Mouse (Mus musculus): ENCODE data around the gene Trim11. TPM values are rescaled to one million over a fixed set of nuclear protein-coding genes. Genes with fewer than 3 reads are reported as not detected.

Trim11 gene
- total RNA-seq, 2 experiments from 2014 or later = 22.5 to 25.4 TPM

DNA sequence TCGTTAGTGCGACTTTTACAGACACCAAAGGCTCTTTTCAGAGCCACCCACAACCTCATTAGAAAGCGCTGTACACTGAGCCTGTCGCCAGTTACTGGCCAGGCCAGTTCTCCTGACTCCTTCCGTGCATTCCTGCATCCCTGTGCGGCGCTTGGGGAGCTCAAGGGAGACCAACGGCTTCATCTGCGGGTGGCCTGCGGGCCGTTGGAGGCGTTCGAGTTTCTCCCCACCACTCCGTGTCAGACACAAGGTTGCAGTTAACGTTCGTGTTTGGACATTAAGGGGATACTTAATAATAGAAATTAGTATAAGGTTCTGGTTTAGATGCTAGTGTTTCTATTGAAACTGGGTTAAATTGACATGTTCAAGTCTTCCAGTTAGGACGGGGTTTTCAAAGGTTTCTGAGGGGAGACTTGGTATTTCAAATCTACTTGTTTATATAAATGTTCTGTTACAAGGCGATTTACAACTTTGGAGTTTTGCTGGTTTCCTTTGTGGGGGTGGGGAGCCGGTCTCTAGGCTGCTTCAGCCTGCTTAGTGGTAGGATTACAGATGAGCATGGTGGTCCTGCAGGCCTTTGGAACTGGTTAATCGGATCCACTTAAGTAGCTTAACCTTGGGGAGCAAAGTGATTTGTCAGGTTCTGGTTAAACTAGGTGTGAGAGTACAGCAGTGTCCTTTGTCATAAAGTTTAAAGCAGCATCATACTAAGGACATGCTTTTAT lies 22.6 kb upstream of the Trim11 start:
- no peak for DNase-seq (ENCODE audit: low spot score in 2 of 2)

DNA sequence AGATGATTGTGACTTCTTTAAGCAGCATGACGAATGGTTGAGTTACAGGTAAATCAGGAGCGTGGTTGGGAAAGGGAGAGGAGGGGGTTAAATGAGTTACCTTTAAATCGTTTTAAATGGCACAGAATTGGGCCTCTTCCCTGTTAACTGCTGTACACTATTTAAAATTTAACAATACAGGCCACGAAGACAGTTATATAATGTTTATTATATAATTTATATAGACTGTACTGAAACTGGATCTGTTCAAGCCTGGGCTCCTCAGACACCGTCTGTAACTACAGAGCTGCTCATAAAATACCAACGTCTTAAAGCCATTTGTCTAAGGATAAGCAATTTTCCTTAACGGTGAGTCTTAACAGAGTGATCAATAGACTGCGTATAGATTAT lies 22.0 kb upstream of the Trim11 start:
- no peak for DNase-seq (ENCODE audit: low spot score in 2 of 2)

DNA sequence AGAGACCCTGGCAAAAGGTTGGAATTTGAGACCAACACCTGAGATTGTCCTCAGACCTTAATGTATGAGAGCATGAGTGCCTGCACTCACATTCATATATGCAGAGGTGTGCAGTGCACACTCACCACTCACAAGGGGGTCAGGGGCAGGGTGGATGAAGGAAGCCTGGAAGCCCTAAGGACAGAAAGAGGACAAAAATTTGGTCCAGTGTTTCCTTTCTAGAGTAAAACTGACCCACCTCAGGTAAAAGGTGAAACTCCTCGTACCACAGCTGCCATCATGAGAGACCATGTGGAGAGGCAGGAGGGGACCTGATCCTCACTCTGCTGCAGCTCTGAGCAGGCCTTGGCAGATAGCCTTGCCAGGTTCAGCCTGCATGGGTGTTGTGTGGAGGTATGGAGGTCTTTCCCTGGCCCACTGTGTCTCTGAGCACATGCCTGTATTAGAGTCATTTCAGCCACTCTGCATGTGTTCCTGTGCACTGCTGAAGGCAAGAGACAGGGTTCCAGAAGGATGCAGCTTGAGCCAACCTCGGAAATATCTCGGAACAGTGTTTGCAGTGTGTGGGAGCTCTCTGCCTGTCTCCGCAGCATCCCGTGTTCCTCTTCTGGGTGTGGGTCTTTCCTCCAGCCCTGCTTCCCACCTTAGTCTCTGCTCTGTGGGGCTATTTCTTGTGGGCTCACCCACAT lies 20.5 kb upstream of the Trim11 start:
- DNase-seq (ENCODE audit: low spot score in 2 of 2) = no peak

DNA sequence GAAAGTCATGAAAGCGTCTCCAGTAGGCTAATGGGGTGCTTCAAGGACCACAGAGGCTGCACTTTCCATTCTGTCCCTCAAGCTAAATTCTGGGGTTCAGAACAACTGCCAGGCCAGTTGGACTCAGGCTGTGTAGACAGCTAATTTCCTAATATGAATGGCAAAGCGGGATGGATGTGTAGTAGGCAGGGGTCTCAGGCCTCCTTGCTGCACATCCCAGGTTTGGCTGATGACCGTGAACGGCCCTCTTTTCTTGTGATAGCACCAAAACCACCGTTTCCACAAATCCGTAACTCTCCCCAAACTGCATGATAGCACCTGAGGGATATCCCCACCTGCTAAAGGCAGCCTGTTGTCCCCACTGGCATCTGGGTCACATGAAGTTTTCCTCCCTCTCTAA lies 19.4 kb upstream of the Trim11 start:
- no peak for DNase-seq (ENCODE audit: low spot score in 2 of 2)

DNA sequence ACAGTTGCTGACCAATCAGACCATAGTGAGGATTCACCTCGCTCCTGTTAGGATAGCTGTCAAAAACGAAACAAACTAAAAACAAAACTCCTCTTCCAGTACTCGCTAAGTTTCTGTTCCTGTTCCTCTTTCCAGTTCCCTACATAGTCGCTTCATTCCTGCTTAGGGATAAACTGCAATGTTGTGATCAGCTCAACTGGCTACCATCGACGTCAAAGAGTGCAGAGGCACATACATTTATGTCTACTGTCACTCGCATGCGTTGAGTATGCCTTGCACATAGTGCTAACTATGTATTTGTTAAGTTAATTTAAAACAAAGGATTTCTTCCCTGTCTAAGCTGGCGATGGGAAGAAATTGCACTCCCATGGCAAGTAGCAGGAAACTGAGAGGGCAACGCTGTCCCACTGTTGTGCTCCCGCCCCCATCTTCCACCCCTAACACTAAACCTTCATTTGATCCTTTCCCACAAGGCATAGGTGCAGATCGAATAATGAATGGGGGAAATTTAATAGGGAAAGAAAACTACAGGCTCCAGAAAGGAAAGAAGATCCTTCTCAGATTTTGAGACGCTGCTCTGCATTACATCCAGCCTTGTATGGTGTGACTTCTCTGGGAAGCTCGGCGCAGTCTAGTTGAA lies 18.6 kb upstream of the Trim11 start:
- no peak for DNase-seq (ENCODE audit: low spot score in 2 of 2)

DNA sequence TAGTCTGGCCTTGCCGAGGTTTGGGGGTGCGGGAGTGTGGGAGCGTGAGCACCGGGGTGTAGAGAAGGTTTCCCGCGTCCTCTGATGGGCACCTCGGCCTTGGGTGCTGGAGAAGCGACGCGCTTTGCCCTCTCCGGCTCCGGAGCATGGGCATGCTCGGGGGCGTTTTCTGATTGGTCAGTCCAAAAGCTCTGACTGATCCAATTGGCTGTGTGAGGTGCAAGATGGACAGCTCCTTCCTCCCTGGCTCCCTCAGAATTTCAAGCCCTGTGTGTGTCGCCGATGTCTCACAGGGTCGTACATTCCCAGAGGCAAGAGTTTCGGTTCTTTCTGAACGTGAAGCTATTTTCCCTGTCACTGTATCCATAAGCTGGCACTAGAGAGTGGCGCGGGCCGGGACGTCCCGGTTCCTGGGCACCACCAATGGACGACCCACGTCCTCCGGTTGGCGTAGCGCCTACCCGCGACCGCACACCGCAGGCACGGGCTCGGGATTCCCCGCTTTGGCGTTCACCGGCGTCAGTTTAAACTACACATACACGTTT lies 17.9 kb upstream of the Trim11 start:
- DNase-seq (ENCODE audit: low spot score in 2 of 2) = peak; percentile 72 to 83

DNA sequence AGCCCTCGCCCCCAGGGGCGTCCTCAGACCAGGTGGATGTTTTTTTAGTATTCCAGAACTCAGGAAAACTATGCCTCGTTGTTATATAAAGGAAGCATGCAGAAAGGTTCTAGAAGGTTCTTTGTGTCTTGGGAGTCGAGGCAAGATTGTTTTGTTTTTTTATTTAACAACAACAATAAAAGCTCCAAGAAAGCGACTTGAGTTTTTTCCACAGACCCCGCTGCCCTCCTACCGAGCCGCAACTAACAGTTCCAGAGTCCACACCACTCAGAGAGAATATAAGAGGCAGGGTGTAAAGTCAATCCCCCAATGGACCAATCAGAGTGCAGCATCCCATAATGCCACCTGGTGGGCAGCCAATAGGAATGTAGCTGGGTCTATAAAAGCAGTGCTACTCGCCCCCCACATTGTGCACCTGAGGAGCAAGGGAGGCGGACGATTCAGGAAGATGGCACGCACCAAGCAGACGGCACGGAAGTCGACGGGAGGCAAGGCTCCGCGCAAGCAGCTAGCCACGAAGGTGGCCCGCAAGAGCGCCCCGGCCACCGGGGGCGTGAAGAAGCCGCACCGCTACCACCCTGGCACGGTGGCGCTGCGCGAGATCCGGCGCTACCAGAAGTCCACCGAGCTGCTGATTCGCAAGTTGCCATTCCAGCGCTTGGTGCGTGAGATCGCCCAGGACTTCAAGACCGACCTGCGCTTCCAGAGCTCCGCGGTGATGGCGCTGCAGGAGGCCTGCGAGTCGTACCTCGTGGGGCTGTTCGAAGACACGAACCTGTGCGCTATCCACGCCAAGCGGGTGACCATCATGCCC lies 16.3 kb upstream of the Trim11 start:
- no peak for DNase-seq (ENCODE audit: low spot score in 2 of 2)

DNA sequence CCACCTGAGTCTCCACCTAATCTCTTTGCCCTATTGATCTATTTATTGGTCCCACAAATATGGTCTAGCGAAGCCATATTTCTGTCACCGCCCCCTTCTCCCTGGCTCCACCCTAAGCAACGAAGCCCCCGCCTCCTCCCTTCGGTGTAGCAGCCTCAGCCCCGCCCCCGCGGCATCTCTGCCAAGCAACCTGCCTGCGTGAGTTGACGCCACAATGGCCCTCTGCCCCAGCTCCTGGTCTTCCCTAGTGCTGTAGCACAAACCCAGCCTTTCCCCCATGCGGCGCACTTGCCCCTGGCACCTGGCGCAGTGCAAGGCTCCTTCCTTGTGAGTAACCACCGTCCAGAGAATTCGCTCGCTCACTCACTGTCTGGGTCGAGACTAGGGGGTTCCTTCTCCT lies 14.3 kb upstream of the Trim11 start:
- no peak for DNase-seq (ENCODE audit: low spot score in 2 of 2)

DNA sequence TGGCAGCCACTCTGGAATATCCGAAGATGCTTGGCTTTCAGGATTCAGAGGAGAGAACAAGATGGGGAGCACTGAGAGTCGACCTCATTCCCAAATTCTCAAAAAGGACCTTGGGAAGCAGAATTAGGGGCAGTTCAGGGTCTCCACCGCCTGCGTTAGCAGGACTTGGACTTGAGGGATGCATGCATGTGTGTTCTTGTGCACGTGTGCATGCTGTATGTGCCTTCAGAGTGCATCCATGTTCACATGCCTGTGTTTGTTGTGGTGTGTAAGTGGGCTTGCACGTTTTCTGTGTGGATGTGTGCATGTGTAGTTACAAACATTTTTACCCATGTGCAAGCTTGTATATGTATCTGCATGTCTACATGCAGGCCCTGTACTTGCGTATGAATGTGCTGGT lies 13.7 kb upstream of the Trim11 start:
- DNase-seq (ENCODE audit: low spot score in 2 of 2) = no peak

DNA sequence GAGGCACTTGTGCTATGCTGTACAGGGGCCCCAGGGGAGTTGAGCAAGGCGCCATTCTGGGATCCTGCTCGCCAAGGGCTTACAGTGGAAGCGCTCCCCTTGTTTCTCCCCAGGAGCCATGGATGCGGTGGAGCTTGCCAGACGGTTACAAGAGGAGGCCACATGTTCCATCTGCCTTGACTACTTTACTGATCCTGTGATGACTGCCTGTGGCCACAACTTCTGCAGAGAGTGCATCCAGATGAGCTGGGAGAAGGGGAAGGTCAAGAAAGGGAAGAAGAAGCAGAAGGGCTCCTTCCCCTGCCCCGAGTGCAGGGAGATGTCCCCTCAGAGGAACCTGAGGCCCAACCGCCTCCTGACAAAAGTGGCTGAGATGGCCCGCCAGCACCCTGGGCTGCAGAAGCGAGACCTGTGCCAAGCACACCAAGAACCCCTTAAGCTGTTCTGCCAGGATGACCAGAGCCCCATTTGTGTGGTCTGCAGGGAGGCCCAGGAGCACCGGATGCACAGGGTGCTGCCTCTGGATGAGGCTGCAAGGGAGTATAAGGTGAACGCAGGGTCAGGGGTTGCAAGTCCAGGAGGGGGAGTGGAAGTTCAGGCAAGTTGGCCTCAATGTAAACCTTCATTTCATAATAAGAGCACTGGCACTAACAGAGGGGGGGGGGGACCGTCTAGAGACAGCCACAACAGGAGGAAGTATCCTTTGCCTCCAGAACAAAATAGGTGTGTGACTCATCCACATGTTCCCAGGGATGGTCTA lies 12.7 kb upstream of the Trim11 start:
- DNase-seq (ENCODE audit: low spot score in 2 of 2) = no peak

DNA sequence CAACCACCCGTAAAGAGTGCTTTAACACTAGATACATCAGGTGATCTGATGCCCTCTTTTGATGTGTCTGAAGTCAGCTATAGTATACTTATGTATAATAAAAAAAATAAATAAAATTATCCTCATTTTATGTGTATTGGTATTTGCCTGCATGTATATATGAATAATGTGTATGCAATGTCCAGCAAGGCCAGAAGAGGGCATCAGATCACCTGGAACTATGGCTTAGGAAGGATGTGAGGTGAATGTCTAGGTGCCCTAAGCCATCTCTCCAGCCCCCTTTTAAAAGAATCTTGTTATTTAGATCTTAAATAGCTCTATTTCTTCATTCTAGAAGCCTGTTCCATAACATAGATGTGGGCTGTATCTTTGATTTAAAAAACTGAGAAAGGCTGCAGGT lies 10.5 kb upstream of the Trim11 start:
- DNase-seq (ENCODE audit: low spot score in 2 of 2) = no peak

DNA sequence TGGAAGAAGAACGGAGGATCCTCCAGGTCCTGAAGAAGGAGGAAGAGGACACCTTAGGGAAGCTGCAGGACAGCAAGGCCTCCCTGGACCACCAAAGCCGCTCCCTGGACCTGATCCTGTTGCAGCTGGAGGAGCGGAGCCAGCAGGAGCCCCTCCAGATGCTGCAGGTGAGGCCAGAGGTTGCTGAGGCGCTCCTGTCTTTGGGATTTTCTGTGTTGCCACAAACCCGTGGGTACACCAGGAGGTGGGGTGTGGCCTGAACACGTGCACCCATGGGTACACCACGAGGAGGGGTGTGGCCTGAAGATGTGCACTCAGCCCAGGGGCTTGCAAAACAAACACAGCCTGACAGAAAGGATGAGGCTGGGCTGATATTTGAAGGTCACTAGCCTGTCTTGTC lies 9.3 kb upstream of the Trim11 start:
- DNase-seq (ENCODE audit: low spot score in 2 of 2) = no peak

DNA sequence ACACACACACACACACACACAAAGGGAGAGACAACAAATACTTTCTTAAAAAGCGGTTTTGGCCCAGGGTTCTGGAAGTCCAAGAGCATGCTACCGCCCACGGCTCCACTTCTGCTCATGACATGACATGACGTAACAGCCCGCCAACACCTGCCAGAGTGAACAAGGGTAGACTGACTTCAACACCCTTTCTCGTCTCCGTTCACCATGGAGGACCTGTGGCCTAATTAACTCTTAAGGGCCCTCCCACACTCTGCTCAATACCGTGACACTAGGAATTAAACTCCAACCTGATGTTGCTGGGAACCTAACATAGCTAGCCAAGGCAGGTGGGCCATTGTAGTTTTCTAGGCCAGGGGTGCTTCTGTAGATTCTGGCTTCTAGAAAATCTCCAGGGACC lies 8.9 kb upstream of the Trim11 start:
- DNase-seq (ENCODE audit: low spot score in 2 of 2) = no peak

DNA sequence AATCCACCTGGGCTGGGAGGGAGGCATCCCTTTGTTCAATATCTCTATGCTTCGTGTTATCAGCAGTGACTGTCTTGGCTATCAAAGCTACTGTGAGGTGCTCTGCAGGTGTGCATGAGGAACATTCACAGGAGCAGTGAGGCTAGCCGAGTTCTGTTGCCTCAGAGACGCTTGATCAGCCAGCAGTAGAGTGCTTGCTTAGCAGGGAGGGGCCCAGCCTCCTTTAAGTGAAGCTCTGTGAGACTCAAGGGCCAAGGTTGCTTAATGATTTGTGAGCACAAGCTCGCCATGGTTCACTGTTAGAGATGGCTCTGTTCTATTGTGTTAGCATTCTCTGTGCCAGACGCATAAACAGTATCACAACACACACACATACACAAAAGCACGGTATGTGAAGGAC lies 8.2 kb upstream of the Trim11 start:
- no peak for DNase-seq (ENCODE audit: low spot score in 2 of 2)

DNA sequence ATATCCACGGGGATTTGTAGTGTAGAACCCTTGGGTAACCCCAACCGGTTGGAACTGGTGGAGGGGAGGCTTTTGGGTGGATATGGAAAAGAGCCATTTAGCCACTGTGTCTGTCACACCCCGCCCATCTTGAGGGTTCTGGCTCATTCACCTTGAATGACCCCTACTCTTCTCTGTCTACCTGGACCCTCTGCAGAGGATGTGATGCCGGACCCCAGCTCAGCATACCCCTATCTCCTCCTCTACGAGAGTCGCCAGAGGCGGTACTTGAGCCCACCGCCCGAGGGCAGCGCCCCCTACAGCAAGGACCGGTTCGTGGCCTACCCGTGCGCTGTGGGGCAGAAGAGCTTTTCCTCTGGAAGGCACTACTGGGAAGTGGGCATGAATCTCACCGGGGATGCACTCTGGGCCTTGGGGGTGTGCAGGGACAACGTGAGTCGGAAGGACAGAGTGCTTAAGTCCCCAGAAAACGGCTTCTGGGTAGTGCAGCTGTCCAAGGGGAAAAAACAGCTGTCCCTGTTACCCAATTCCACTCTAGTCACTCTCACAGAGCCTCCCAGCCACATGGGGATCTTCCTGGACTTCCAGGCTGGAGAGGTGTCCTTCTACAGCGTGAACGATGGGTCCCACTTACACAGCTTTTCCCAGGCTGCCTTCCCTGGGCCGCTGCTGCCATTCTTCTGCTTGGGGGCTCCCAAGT lies 6.9 kb upstream of the Trim11 start:
- DNase-seq (ENCODE audit: low spot score in 2 of 2) = no peak

DNA sequence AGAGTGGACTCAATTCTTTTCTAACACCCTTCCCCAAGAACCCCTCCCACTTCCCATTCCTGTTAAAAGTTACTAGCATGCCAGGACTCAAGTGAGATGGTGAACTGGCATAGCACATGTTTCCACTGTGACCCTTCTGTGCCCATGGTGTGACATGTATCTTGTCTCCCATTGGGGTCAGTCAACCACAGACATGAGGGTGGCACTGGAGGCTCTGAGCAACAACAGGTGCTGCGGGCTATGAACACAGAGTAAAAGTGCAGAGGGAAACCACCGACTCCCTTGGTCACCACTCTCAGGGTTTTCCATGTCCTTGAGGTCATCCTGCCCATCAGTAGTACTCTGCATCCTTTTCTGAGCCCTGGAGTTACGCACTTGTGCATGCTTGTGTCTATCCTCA lies 6.1 kb upstream of the Trim11 start:
- DNase-seq (ENCODE audit: low spot score in 2 of 2) = no peak

DNA sequence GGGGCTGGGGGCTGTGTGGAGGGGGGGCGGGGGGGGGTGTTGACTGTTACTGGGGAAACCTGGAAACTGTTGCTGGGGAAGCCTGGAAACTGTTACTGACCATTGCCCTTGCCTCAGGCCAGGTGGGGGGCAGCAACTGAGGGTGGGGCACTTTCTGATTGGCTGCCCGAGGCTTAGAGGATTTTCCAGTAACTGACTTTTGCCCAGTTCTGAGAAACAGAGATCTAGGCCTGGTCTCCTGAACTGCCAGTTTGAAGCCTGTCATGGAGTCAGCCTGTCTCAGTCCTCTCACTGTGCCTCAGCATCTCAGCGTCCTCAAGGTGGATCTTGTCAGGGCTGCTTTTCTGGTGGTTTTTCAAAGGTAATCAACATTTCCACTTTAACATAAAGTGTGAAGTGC lies 3.5 kb upstream of the Trim11 start:
- DNase-seq (ENCODE audit: low spot score in 2 of 2) = no peak

DNA sequence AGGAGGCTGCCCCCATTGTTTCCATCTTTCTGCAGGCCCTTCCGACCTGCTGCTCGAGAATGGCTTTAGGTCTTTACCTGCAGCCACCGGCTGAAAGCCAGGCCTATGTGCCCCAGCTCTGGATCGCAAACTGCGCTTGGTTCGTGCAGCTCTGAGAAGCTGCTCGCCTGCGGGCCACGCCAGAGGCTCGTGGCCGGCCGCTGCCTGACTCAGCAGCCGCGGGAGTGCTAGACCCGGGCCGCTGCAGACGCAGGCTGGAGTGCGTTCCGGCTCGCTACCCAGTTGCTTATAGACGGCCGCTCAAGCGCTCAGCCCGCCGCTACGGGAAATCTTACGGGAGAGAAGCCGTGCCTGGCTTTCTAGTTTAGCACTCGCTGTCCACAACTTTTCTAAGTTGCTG lies 743 bp upstream of the Trim11 start:
- no peak for DNase-seq (ENCODE audit: low spot score in 2 of 2)

DNA sequence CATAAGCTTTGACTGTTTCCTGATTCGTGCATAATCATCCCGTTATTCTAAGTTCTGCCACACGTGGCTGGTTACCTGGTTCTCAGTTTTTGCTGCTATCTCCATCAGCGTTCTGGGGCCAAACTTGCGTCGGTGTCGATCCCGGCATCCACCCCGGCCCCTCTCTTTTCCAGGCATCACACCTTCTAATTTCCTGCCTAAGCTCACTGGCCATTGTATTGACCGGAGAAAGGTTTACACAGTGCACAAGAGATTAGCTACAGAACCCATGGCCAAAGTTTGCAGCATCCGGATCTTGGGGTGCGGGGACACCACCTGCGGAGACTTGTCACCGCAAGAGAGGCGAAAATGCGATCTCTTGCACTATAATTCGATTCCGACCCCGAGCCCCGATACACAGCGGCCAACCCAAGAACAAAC lies 276 bp upstream of the Trim11 start:
- no peak for DNase-seq (ENCODE audit: low spot score in 2 of 2)

DNA sequence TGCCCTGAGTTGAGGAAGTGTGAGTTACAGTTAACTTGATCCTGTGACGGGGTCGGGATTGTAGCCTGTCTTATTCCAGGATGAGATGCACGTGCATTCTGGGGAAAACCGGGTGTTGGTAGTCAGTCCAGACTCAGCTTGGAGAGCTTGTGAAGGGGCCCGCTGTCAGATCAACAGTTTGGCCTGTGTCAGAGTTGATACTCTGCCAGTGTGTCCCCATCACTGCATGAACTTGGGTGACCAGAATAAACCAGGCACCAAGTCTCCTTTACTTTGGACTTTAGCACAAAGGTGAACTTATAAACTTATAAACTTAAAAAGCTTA lies 775 bp downstream of the Trim11 start:
- no peak for DNase-seq (ENCODE audit: low spot score in 2 of 2)

Data from left cerebral cortex, adult 18-20 months (tissue).